Mouse (Mus musculus) limb, embryonic 10.5 days (tissue): ENCODE data around the gene Popdc2. TPM values are rescaled to one million over a fixed set of nuclear protein-coding genes. Genes with fewer than 3 reads are reported as not detected.

Experiments
- DNase-seq: peaks from one replicate; pipeline ENCODE4 v3.0.0-alpha.2; 2017; ENCODE audit warnings: low spot score
- H3K27ac ChIP-seq: fragments of 300-500 bp; sonication (generic); 2 replicates; pipeline ENCODE4 v1.5.1; 2016; ENCODE audit warnings: mild to moderate bottlenecking
- H3K27me3 ChIP-seq: fragments of 300-500 bp; sonication (generic); 2 replicates; pipeline ENCODE4 v1.6.1; 2016; ENCODE audit warnings: low read depth, mild to moderate bottlenecking; ENCODE audit not compliant: poor library complexity, severe bottlenecking
- H3K36me3 ChIP-seq: fragments of 300-500 bp; sonication (generic); 2 replicates; pipeline ENCODE4 v1.6.1; 2016; ENCODE audit warnings: mild to moderate bottlenecking, moderate library complexity
- H3K4me1 ChIP-seq: fragments of 300-500 bp; sonication (generic); 2 replicates; pipeline ENCODE4 v1.6.1; 2016
- H3K4me3 ChIP-seq: fragments of 300-500 bp; sonication (generic); 2 replicates; pipeline ENCODE4 v1.5.1; 2016; ENCODE audit warnings: mild to moderate bottlenecking, moderate library complexity
- H3K9me3 ChIP-seq: fragments of 300-500 bp; sonication (generic); replicated peaks from 2 replicates; pipeline ENCODE4 v1.6.1; 2016; ENCODE audit warnings: mild to moderate bottlenecking
- WGBS: fragments of 180-500 bp; shearing (Covaris S2); methylation state at CpG from one replicate; pipeline ENCODE4 v1.1.7; 2016; 5-methylcytosine and 5-hydroxymethylcytosine counted together
- polyA plus RNA-seq: library from polyadenylated mRNA; unstranded; fragments of >200 nt; fragmentation: Nextera tagmentation; extraction: Ambion mirVana; gene quantifications from 2 replicates; pipeline ENCODE4 v1.2.1, GENCODE M21; 2016

Gene Popdc2
- polyA plus RNA-seq, 1 experiment from 2014 or later = 1.3 TPM

DNA sequence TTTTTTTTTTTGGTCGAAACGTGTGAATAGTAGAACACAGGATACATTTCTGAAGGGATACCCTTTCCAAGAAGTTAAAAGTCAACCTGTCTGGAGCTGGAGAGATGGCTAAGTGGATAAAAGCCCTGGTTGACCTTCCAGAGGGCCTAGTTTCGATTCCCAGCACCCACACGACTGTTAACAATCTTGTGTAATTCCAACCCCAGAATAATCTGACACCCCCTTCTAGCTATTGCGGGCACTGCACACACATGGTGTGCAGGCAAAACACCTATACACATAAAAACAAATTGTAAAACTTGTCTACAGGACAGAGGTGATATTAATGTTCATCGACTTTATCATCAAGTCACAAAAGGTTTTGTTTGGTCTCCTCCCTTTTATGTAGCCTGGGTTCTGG, 14.4 kb upstream of the Popdc2 start:
- H3K4me3 ChIP-seq = peak overlapping the region; percentile 93
- no peaks in the 10 kb centered on the region for H3K9me3 ChIP-seq
- WGBS = 67% methylated on average over 6 of the region's 6 CpGs
- H3K36me3 ChIP-seq = peaks cover 33% of the 10 kb centered on the region
- no peaks in the 10 kb centered on the region for H3K27me3 ChIP-seq
- peak overlapping the region; percentile 92; the same call in 1 of the 2 replicates for H3K27ac ChIP-seq
- peaks cover 13% of the 10 kb centered on the region for H3K4me1 ChIP-seq
- no peak for DNase-seq

DNA sequence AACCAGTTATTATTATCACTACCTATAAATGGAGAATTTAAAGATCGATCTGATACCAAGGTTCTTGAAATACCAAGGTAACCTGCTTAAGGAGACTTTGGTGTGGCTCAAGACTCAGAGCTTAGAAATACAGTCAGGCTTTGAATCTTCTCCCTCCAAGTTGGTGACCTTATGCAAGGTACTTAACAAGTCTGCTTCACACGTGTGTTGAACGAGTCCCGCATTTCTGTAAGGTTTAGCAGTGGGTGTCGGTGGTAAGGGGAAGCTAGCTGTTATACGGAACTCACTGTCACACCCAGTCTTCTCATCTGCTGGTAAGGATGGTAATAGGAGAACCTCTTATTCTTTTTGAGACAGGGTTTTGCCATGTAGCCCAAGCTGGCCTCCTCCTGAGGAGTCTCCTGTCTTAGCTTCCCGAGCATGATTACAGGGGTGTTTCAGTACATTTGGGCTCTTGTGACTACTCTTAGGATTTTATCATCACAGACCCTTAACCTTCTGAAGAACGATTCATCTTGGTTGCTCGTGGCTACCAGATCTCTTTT, 13.7 kb upstream of the Popdc2 start:
- H3K4me3 ChIP-seq = no peak overlapping the region
- peaks cover 13% of the 10 kb centered on the region for H3K4me1 ChIP-seq
- DNase-seq = no peak
- H3K27me3 ChIP-seq = no peaks in the 10 kb centered on the region
- H3K9me3 ChIP-seq = no peaks in the 10 kb centered on the region
- no peak overlapping the region for H3K27ac ChIP-seq
- 92% methylated on average over 9 of the region's 9 CpGs for WGBS
- H3K36me3 ChIP-seq = peaks cover 33% of the 10 kb centered on the region

DNA sequence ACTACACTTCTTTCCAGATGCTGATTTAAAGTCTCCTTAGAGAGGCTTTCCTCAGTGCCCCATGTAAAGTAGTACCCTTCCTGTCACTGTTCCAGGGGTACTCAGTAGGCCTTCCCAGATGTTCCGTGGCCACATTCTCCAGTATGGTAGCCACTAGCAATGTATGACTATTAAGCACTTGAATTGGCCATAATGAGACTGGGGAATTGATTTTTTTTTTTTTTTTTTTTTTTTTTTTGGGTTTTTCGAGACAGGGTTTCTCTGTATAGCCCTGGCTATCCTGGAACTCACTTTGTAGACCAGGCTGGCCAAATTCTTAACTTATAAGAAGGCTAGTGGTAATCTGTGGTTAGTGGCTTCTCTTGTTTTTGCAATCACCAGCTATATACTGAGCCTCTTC, 12.1 kb upstream of the Popdc2 start:
- Histone ChIP-seq H3K4me3 (no peak overlapping the region), H3K4me1 (peaks cover 13% of the 10 kb centered on the region), H3K27me3 (no peaks in the 10 kb centered on the region), H3K27ac (no peak overlapping the region), H3K9me3 (no peaks in the 10 kb centered on the region), H3K36me3 (peaks cover 41% of the 10 kb centered on the region)
- DNase-seq = no peak
- WGBS = 91% methylated on average over 2 of the region's 2 CpGs

DNA sequence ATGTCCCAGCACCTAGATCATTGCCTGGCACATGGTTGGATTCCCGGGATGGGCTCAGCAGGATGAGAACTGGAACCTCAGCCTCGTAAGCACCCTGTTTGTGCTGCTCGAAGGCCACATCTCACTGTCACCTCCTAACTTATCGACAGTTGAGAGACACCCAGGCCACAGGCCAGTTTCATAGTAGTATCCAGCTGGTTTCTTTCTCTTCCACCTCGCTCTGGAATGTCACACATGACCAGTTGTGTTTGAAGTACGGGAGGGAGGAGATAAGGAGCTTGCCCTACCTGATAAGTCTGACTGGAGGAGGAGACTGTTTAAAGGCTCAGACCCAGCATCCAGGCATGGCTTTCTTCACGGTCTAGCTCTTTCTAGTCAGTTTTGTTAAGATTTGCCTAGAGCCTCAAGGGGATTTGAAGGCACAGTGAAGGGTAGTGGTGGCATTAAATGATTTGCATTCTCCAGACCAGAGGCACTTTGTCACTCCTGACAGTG, 11.6 kb upstream of the Popdc2 start:
- Histone ChIP-seq H3K9me3 (no peaks in the 10 kb centered on the region), H3K27ac (no peak overlapping the region), H3K27me3 (no peaks in the 10 kb centered on the region), H3K36me3 (peaks cover 41% of the 10 kb centered on the region), H3K4me3 (no peak overlapping the region), H3K4me1 (peaks cover 13% of the 10 kb centered on the region)
- WGBS = 79% methylated on average over 7 of the region's 7 CpGs
- DNase-seq = no peak

DNA sequence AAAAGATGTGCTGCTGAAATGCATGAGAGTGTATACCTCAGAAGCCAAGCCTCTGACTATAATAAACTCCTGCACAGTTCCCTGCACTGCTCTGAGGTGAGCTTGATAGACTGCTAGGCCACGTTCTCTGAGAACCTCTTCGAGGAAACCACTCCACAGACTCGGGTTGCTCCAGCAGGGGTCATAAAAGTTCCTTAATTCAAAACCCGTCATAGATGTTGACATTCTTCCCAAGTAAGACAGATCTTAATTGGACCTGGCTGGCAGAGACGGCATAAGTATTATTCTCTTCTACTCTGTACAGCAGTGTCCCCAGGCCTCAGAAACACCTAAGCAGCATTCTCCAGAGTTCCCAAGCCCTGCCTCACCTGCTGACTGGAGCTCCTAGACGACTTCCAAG, 11.1 kb upstream of the Popdc2 start:
- H3K4me3 ChIP-seq = no peak overlapping the region
- no peaks in the 10 kb centered on the region for H3K9me3 ChIP-seq
- no peak for DNase-seq
- WGBS = 77% methylated on average over 6 of the region's 6 CpGs
- H3K36me3 ChIP-seq = peaks cover 41% of the 10 kb centered on the region
- peaks cover 13% of the 10 kb centered on the region for H3K4me1 ChIP-seq
- H3K27ac ChIP-seq = no peak overlapping the region
- no peaks in the 10 kb centered on the region for H3K27me3 ChIP-seq

DNA sequence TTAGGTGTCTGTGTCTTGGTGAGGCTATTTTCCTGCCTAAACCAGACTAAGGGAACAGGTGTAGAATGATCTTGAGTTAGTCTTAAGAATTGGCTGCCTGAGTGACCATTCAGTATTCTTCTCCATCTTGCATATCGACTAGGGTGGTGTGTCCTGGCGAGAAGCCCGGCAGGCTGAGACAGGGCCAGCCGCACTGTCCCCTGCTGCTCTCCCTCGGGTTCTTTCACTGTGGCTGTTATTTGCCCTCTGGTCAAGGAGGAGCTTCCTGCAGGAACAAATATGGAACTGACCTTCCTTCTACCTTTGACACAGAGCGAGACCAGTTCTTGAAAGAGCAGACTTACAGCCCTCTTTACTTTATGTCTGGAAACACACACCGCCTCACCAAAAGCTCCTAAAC, 10.0 kb upstream of the Popdc2 start:
- WGBS = 91% methylated on average over 7 of the region's 7 CpGs
- Histone ChIP-seq H3K27ac (no peak overlapping the region), H3K27me3 (no peaks in the 10 kb centered on the region), H3K4me1 (peaks cover 10% of the 10 kb centered on the region), H3K36me3 (peaks cover 41% of the 10 kb centered on the region), H3K4me3 (no peak overlapping the region), H3K9me3 (no peaks in the 10 kb centered on the region)
- no peak for DNase-seq

DNA sequence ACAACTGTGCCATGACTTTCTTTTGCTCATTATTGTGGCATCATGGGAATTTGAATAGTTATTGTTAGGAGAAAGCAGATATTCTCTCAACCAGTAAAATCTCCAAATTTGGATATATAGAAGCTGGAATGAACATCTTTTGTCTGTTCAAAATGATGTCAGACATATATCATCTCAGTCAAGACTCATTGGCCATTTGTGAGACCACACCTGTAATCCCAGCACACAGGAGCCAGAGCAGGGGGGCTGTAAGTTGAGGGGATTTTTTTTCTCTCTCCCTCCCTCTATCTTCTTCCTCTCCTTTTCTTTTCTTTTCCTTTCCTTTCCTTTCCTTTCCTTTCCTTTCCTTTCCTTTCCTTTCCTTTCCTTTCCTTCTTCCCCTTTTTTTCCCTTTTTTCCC, 9.2 kb upstream of the Popdc2 start:
- no peak overlapping the region for H3K27ac ChIP-seq
- DNase-seq = no peak
- 0 out of 2 replicates have a peak, but pooled peaks cover 4% of the 10 kb centered on the region for H3K4me1 ChIP-seq
- no peak overlapping the region for H3K4me3 ChIP-seq
- no peaks in the 10 kb centered on the region for H3K27me3 ChIP-seq
- H3K9me3 ChIP-seq = no peaks in the 10 kb centered on the region
- H3K36me3 ChIP-seq = peaks cover 41% of the 10 kb centered on the region

DNA sequence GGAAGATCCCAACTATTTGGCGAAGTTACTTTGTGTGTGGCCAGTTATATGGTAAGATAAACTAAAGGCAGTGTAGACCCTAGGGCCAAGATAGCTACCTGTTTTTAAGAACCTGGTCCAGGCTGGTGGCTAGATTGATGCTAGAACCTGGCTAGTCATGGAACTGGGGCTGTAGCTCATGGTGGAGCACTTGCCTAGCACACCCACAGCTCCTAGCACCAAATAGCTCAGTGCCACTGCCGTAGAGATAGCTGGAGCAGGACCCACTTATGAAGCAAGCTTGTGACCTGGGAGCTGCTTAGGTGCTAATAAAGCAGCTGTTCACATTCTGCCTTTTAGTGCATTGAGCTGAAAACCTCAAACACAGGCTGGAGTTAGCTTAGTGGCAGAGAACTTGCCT, 8.4 kb upstream of the Popdc2 start:
- H3K4me3 ChIP-seq = no peak overlapping the region
- H3K9me3 ChIP-seq = no peaks in the 10 kb centered on the region
- no peaks in the 10 kb centered on the region for H3K4me1 ChIP-seq
- no peaks in the 10 kb centered on the region for H3K27me3 ChIP-seq
- no peak overlapping the region for H3K27ac ChIP-seq
- 94% methylated on average over 2 of the region's 2 CpGs for WGBS
- no peak for DNase-seq
- H3K36me3 ChIP-seq = peaks cover 44% of the 10 kb centered on the region

DNA sequence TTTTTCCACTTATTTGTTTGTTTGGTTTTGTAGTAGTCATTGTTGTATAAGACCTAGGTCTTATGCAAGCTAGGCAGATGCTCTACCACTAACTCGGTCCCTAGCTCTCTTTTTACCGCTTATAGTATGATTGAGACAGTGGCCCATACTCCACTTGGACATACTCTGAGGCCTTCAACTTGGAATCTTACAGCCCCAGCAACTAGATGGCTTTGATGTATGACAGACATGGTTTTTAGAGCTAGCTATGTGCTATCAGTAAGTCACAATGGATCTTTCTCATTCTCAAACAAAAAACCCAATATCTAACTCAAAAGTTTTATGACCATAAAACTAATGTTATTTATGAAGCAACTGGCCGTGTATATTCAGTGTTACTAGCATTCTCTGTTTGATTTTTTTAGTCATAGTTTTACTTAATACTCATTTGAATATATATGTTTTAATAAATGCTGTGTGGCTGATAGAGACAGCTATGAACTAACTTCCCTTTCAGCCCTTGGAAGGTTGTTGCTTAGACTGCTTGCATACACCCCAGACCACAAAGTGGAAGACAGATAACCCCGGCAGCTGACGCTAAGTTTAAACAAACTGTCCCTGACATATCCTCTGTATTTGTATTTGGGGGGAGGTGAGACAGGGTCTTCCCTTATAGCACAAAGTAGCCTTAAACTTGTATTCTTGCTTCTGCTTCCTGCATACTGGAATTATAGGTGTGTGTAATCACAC, 7.7 kb upstream of the Popdc2 start:
- Histone ChIP-seq H3K27me3 (no peaks in the 10 kb centered on the region), H3K27ac (no peak overlapping the region), H3K4me3 (no peak overlapping the region), H3K9me3 (no peaks in the 10 kb centered on the region), H3K36me3 (peaks cover 41% of the 10 kb centered on the region), H3K4me1 (no peaks in the 10 kb centered on the region)
- 92% methylated on average over 5 of the region's 5 CpGs for WGBS
- no peak for DNase-seq

DNA sequence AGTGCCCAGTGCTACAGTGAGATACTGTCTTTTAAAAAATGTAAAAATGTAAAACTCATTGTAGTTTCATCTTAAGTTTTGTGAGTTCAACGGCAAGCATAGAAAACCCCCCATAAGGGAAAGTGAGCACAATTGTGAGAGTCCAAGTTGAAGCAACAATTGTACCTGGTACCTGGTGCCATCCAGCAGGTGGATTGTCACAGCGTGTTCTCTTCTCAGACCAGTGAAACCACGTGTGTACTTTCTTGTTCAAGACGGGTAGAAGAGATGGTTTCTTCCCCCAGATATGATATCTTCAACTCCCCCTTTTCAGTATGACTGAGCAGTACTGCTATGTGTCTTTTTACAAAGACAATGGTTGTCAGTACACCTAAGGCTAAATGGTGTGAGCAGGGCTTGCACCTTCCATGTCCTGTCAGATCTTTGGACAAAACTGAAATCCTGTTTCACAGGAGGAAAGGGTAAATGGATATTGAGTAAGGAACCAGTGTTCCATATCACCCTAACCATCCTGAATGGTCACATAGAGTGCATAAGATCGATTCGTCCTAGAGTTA, 3.7 kb upstream of the Popdc2 start:
- Histone ChIP-seq H3K36me3 (peaks cover 11% of the 10 kb centered on the region), H3K9me3 (no peaks in the 10 kb centered on the region), H3K4me1 (peaks cover 16% of the 10 kb centered on the region), H3K27ac (no peak overlapping the region), H3K27me3 (no peaks in the 10 kb centered on the region), H3K4me3 (no peak overlapping the region)
- DNase-seq = no peak
- WGBS = 91% methylated on average over 6 of the region's 6 CpGs

DNA sequence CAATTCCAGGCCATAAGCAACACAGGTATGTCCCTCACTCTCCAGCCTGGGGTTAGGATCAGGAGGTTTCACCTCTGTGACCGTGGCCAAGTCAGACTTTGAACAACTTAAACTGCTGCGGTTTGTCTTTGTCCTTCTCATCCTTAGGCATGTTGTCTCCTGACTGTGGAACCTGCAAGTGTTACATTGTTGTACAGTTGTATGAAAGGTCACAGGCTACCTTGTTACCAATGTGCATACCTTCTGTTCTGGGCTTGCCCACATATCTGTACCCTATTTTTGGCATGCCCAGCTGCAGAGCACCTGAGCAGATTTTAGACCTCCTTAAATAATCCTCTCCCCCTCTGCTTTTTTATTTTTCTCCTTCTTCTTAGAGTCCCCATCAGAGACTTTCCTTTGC, 2.8 kb upstream of the Popdc2 start:
- H3K27ac ChIP-seq = no peak overlapping the region
- H3K36me3 ChIP-seq = peaks cover 5% of the 10 kb centered on the region; the same call in 1 of the 2 replicates
- no peak for DNase-seq
- 93% methylated on average over 2 of the region's 2 CpGs for WGBS
- H3K4me1 ChIP-seq = peaks cover 16% of the 10 kb centered on the region
- H3K27me3 ChIP-seq = no peaks in the 10 kb centered on the region
- no peaks in the 10 kb centered on the region for H3K9me3 ChIP-seq
- no peak overlapping the region for H3K4me3 ChIP-seq

DNA sequence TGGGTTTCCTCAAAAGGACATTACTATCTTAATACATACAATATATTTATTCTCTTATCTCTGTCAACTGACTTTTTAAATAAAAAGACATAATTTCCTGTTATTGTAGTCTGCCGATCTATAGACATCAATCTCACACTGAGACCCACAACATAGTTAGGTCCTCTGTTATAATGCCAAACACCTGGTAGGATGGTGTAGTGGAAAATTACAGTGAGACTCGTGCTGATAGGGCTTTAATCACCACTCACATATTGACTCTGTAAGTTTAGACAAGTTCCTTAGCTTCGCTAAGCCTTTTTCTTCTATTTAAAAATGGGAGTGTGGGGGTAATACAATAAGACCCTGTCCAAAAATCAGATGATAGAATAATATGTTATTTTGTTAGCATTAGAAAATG, 2.2 kb upstream of the Popdc2 start:
- DNase-seq = no peak
- H3K36me3 ChIP-seq = peaks cover 3% of the 10 kb centered on the region; the same call in 1 of the 2 replicates
- no peak overlapping the region for H3K4me3 ChIP-seq
- H3K4me1 ChIP-seq = peaks cover 16% of the 10 kb centered on the region
- no peaks in the 10 kb centered on the region for H3K9me3 ChIP-seq
- H3K27ac ChIP-seq = no peak overlapping the region
- H3K27me3 ChIP-seq = no peaks in the 10 kb centered on the region
- 80% methylated on average over 3 of the region's 3 CpGs for WGBS

DNA sequence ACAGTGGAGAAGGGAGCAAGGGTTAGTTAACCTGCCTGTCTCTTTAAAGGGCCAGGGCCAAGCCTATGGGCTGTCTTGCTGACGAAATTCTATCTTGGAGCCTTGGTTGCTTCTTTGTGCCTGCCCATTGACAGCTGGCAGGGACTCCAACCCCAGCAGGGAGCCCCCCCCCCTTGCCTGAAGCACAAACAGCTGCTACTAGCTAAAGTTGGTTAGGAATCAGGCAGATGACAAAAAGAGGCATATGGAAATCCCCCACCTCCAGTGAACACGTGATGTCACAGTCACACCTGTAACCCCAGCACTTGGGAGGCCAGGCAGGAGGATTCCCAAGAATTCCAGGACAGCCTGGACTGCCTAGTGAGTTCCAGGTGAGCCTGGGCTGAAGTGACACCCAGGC, 1.7 kb upstream of the Popdc2 start:
- H3K27ac ChIP-seq = no peak overlapping the region
- H3K9me3 ChIP-seq = no peaks in the 10 kb centered on the region
- DNase-seq = no peak
- no peaks in the 10 kb centered on the region for H3K27me3 ChIP-seq
- H3K4me3 ChIP-seq = no peak overlapping the region
- H3K4me1 ChIP-seq = peaks cover 16% of the 10 kb centered on the region
- WGBS = 38% methylated on average over 2 of the region's 2 CpGs
- H3K36me3 ChIP-seq = peaks cover 3% of the 10 kb centered on the region; the same call in 1 of the 2 replicates
